Mouse (Mus musculus) C2C12 (cell line): ENCODE data around the gene Hoxa5.

Source experiments
- CTCF ChIP-seq: IDR thresholded peaks from one replicate; pipeline ENCODE4 v1.5.1; 2011; ENCODE audit not compliant: control insufficient read depth, insufficient read depth, insufficient read length
- MAX ChIP-seq: IDR thresholded peaks from one replicate; pipeline ENCODE4 v1.6.1; 2011; ENCODE audit warnings: mild to moderate bottlenecking, control low read depth

DNA sequence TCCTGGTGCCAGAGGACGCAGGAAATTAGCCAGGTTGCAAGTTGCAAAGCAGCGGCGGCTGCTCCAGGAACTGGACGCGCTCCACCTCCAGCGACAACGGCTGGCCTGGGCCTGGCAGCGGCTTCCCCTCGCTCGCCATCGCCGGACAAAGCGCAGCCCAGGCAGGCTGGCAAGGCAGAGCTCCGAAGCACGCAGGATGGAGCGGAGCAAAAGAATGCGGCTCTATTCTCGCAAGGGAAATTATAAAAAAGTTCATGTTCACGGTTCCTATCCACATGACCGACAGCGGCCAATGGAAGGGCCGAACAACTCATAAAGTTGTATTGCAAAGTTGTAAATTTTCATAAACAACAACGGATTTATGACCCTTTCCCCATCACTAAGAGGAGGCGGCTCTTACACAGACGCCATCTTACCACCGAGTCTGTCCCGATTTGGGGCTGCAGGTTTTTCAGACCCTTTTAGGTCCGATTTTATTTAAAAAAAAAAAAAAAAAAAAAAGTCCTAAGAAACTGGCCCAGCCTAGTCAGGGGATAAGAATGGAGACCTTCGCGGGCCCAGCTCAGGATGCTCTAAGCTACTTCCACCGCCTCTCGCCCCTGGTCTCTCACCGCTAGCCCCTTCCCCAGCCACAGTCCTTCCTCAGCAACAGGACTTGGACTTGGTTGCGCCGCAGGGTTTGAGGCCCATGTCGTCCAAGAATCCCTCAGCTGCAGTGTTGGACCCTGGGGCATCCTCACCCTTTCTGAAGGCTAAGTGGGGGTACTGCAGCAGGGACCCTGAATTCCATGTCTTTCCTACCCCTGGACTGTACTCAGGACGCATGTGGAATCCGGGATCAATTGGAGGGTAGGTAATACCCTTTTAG, 9.0 kb upstream of the Hoxa5 start, which contains the start of the genes Hoxa3 and Gm28308:
- TF ChIP-seq CTCF (no peak), MAX (no peak)
